Mouse (Mus musculus) hindbrain, embryonic 16.5 days (tissue): ENCODE measurements around the gene Gm49486. TPM values are rescaled to one million over a fixed set of nuclear protein-coding genes. Genes with fewer than 3 reads are reported as not detected.
"Not testable (repeated sequence)": the region's sequence is repeated elsewhere in the genome, so short reads cannot be mapped to it uniquely, and the experiment has no call there.

Experiments
- ATAC-seq: fragments of 200-750 bp; cut with Nextera tagmentation; 2 replicates; pipeline ENCODE4 v1.8.0; 2017; ENCODE audit warnings: moderate TSS enrichment, moderate library complexity
- H3K27ac ChIP-seq: fragments of 300-500 bp; sonication (generic); 2 replicates; pipeline ENCODE4 v1.5.1; 2014; ENCODE audit warnings: low read depth, mild to moderate bottlenecking, control low read depth, low read length, moderate library complexity
- H3K27me3 ChIP-seq: fragments of 300-500 bp; sonication (generic); replicated peaks from 2 replicates; pipeline ENCODE4 v1.6.1; 2014; ENCODE audit warnings: low read length; ENCODE audit not compliant: control insufficient read depth, insufficient read depth
- H3K36me3 ChIP-seq: fragments of 300-500 bp; sonication (generic); 2 replicates; pipeline ENCODE4 v1.6.1; 2014; ENCODE audit warnings: mild to moderate bottlenecking, low read length, moderate library complexity, mixed read lengths; ENCODE audit not compliant: control insufficient read depth, insufficient read depth
- H3K4me1 ChIP-seq: fragments of 300-500 bp; sonication (generic); 2 replicates; pipeline ENCODE4 v1.6.1; 2014; ENCODE audit warnings: low read depth, low read length; ENCODE audit not compliant: control insufficient read depth, insufficient read depth
- H3K4me2 ChIP-seq: fragments of 300-500 bp; sonication (generic); 2 replicates; pipeline ENCODE4 v1.6.1; 2014; ENCODE audit warnings: mild to moderate bottlenecking, low read length, control low read depth, moderate library complexity
- H3K4me3 ChIP-seq: fragments of 300-500 bp; sonication (generic); 2 replicates; pipeline ENCODE4 v1.5.1; 2014; ENCODE audit warnings: mild to moderate bottlenecking, low read length, control low read depth, moderate library complexity
- H3K9ac ChIP-seq: fragments of 300-500 bp; sonication (generic); 2 replicates; pipeline ENCODE4 v1.6.1; 2014; ENCODE audit warnings: low read depth, mild to moderate bottlenecking, control low read depth, low read length, moderate library complexity
- H3K9me3 ChIP-seq: fragments of 300-500 bp; sonication (generic); 2 replicates; pipeline ENCODE4 v1.6.1; 2014; ENCODE audit warnings: mild to moderate bottlenecking, low read length, moderate library complexity; ENCODE audit not compliant: control insufficient read depth
- WGBS: fragments of 180-500 bp; shearing (Covaris S2); extraction: QIAGEN DNeasy Blood & Tissue Kit; methylation state at CpG from one replicate; pipeline ENCODE4 v1.1.7; 2014; 5-methylcytosine and 5-hydroxymethylcytosine counted together
- polyA plus RNA-seq: library from polyadenylated mRNA; unstranded; fragments of >200 nt; fragmentation: Nextera tagmentation; extraction: Ambion mirVana; gene quantifications from 2 replicates; pipeline ENCODE4 v1.2.1, GENCODE M21; 2015

Gene Gm49486
- polyA plus RNA-seq, 1 experiment from 2014 or later: 1.1 TPM

- Histone ChIP-seq H3K36me3 (no peaks in the 10 kb centered on the region), H3K4me2 (no peak overlapping the region), H3K4me1 (no peaks in the 10 kb centered on the region), H3K9ac (no peak overlapping the region), H3K27me3 (no peaks in the 10 kb centered on the region), H3K4me3 (no peak overlapping the region), H3K9me3 (no peaks in the 10 kb centered on the region), H3K27ac (no peak overlapping the region)
- ATAC-seq: no peak
- WGBS: 0% methylated on average over 1 of the region's 1 CpGs
These were observed 9.6 kb upstream of the Gm49486 start for GRCm38 (mm10) chr15:79219572-79219971.

GRCm38 (mm10) chr15:79223641-79224040 lies 5.5 kb upstream of the Gm49486 start:
- H3K36me3 ChIP-seq: no peaks in the 10 kb centered on the region
- no peak overlapping the region for H3K4me2 ChIP-seq
- 11% methylated on average over 3 of the region's 5 CpGs for WGBS
- H3K9me3 ChIP-seq: no peaks in the 10 kb centered on the region
- 0 out of 2 replicates have a peak, but pooled peaks have one; percentile 37 for ATAC-seq
- peaks cover 6% of the 10 kb centered on the region for H3K4me1 ChIP-seq
- H3K9ac ChIP-seq: no peak overlapping the region; the same call in 1 of the 2 replicates
- no peak overlapping the region for H3K27ac ChIP-seq
- H3K4me3 ChIP-seq: no peak overlapping the region
- H3K27me3 ChIP-seq: no peaks in the 10 kb centered on the region

- Histone ChIP-seq H3K4me1 (peaks cover 8% of the 10 kb centered on the region), H3K36me3 (no peaks in the 10 kb centered on the region), H3K4me2 (no peak overlapping the region), H3K27ac (no peak overlapping the region), H3K9ac (no peak overlapping the region), H3K9me3 (no peaks in the 10 kb centered on the region), H3K4me3 (no peak overlapping the region), H3K27me3 (no peaks in the 10 kb centered on the region)
- peak; percentile 37 for ATAC-seq
- WGBS: 6% methylated on average over 5 of the region's 5 CpGs
These were observed 4.5 kb upstream of the Gm49486 start for GRCm38 (mm10) chr15:79224685-79225084.

- not testable (repeated sequence) for H3K27ac ChIP-seq, ATAC-seq, H3K4me3 ChIP-seq, H3K36me3 ChIP-seq, H3K9ac ChIP-seq, H3K4me2 ChIP-seq, H3K27me3 ChIP-seq, H3K9me3 ChIP-seq
- peaks cover 16% of the 10 kb centered on the region for H3K4me1 ChIP-seq
- 67% methylated on average over 2 of the region's 2 CpGs for WGBS
These were observed 3.4 kb upstream of the Gm49486 start for GRCm38 (mm10) chr15:79225780-79226179.

- no peaks in the 10 kb centered on the region for H3K27me3 ChIP-seq
- 63% methylated on average over 9 of the region's 9 CpGs for WGBS
- H3K4me3 ChIP-seq: no peak overlapping the region
- no peak overlapping the region for H3K9ac ChIP-seq
- ATAC-seq: 0 out of 2 replicates have a peak, but pooled peaks have one; percentile 17
- H3K27ac ChIP-seq: no peak overlapping the region
- no peaks in the 10 kb centered on the region for H3K9me3 ChIP-seq
- H3K4me2 ChIP-seq: no peak overlapping the region
- H3K4me1 ChIP-seq: peaks cover 2% of the 10 kb centered on the region; the same call in 1 of the 2 replicates
- H3K36me3 ChIP-seq: peaks cover 33% of the 10 kb centered on the region
These were observed 6.1 kb downstream of the Gm49486 start for GRCm38 (mm10) chr15:79235268-79235667.

GRCm38 (mm10) chr15:79238036-79238435 lies 8.8 kb downstream of the Gm49486 start:
- no peaks in the 10 kb centered on the region for H3K9me3 ChIP-seq
- 71% methylated on average over 6 of the region's 6 CpGs for WGBS
- H3K4me3 ChIP-seq: no peak overlapping the region
- H3K9ac ChIP-seq: no peak overlapping the region
- 0 out of 2 replicates have a peak, but pooled peaks cover 3% of the 10 kb centered on the region for H3K4me1 ChIP-seq
- ATAC-seq: no peak
- H3K27me3 ChIP-seq: no peaks in the 10 kb centered on the region
- H3K27ac ChIP-seq: no peak overlapping the region
- peaks cover 40% of the 10 kb centered on the region for H3K36me3 ChIP-seq
- no peak overlapping the region for H3K4me2 ChIP-seq

GRCm38 (mm10) chr15:79242574-79243233 lies 13.5 kb downstream of the Gm49486 start:
- H3K27ac ChIP-seq: no peak overlapping the region; the same call in 1 of the 2 replicates
- H3K4me2 ChIP-seq: no peak overlapping the region
- no peak overlapping the region for H3K9ac ChIP-seq
- WGBS: 76% methylated on average over 13 of the region's 13 CpGs
- H3K9me3 ChIP-seq: no peaks in the 10 kb centered on the region
- H3K4me3 ChIP-seq: no peak overlapping the region
- ATAC-seq: peak; percentile 58
- peaks cover 12% of the 10 kb centered on the region for H3K4me1 ChIP-seq
- no peaks in the 10 kb centered on the region for H3K27me3 ChIP-seq
- peaks cover 35% of the 10 kb centered on the region for H3K36me3 ChIP-seq

- no peak overlapping the region for H3K4me3 ChIP-seq
- H3K27me3 ChIP-seq: no peaks in the 10 kb centered on the region
- no peak overlapping the region for H3K9ac ChIP-seq
- peak overlapping the region; percentile 30 for H3K27ac ChIP-seq
- H3K9me3 ChIP-seq: no peaks in the 10 kb centered on the region
- peaks cover 34% of the 10 kb centered on the region for H3K36me3 ChIP-seq
- 0 out of 2 replicates have a peak overlapping the region, but pooled peaks have one; percentile 5 for H3K4me2 ChIP-seq
- H3K4me1 ChIP-seq: peaks cover 12% of the 10 kb centered on the region
- WGBS: 14% methylated on average over 10 of the region's 10 CpGs
- peak; percentile 99 for ATAC-seq
These were observed 14.2 kb downstream of the Gm49486 start for GRCm38 (mm10) chr15:79243234-79244042.
